Mouse (Mus musculus): ENCODE data around the gene Mcf2l.

Mcf2l gene

DNA sequence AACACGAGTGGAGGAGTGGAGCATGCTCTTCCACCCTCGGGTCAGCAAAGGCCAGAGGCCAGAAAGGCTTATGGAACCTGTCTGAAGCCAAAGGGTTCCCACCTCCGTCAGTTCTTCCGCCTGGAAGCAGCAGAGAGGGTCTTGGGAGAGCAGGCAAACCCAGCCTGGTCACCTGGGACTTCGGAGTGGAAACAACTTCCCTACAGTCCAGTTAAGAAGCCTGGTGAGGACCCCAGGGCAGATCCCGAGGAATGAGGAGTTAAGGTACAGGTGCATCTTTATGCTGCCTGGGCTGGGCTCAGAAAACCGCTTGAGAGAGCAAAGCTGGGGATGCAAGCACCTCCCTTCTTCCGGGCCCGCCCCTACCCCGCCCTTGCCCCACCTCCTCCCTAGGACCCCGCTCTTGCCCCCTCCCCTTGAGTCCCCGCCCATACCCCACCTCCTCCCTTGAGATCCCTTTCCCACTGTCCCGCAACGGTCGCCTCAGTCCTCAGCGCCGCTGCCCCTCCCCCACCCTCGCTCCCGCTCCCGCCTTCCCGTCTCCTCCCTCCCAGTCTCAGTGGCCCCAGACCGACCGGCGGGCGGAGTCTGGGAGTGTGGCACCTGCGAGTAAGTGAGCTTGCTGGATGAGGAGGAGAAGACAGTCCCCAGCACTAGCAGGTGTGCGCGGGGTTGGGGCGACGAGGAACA, at the start of gene Mcf2l:
TSS of gene Mcf2l (plus strand) at position 450 of the 690 bp plus-strand sequence.
- peak; percentile 86 for DNase-seq

DNA sequence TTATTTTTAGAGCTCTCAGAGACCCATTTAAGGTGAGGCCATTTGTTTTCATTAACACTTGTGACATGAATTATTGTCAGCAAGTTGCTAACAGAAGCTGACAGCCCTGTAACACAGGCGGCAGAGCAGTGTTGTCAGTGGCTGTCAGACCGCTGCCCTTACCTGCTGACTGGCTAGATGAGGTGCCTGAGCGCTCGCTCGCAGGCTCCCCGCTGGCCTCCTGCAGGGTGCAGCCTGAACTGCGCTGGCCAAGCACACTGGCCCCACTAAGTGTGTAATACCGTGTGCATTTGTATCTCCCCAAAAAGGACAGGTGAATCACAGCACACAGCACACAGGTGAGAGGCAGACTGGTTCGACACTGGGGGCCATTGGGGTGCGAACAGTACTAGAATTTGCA, 49.0 kb upstream of the Mcf2l start:
- peak; percentile 27 for DNase-seq

DNA sequence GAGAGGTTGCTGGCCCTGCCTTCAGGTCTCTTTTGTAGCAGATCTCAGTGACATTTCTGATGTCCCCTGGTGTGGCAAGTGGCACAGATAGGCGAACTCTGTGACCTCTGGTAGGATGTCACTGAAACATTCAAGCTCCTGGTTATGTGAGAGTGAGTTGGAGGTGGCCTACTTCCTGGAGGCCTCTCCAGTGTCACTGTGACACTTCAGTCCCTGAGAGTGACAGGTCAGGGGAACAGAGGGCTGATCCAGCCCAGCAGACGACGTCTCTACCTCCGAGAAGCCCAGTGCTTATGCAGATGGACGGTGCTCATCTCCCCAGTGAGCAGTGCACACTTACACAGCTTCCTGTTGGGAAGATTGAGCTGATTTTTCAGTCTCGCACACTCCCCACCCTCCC, 48.4 kb upstream of the Mcf2l start:
- DNase-seq = no peak

DNA sequence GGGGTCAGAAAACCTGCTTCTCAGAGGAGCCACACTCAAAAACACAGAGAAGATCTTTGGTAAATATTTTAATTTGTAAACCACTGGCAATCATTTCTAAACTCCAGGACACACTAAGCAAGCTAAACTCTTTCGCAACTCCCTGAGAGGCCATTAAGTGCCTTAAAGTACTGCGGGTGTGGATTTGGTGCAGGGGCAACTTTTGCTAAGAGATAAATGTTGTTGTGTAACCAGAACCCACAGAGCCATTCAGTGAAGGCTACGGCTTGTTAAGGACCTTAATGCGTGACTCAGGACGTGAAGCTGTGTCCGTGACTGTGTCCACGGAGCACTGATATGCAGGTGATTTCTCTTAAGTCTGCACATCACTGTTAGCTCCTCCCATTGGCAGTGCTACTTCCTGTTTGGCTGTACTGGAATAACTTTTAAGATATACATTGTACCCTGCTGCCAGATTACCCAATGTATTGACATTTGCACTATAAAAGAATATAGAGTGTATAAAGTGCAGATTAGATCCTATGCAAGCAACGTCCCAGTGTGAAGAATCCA, 47.8 kb upstream of the Mcf2l start:
- no peak for DNase-seq

DNA sequence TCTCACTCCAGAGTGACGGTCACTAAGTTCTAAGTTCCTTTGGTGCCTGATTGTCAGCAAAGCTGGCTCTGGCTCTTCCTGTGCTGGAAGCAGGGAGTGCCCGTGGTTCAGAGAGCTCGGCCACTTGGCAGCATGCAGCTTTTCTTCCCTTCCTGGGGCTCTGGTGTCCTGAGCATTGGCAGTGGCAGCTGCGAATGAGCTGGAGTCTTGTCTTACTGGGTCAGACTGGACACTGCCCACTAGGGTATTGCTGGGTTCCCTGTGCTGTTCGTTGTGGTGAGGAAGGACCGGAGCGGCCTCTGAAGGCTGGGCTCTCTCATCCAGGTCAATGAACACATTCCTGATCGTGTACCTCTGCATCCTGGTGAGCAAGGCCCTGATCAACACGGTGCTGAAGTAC, 46.5 kb upstream of the Mcf2l start:
- DNase-seq = no peak

DNA sequence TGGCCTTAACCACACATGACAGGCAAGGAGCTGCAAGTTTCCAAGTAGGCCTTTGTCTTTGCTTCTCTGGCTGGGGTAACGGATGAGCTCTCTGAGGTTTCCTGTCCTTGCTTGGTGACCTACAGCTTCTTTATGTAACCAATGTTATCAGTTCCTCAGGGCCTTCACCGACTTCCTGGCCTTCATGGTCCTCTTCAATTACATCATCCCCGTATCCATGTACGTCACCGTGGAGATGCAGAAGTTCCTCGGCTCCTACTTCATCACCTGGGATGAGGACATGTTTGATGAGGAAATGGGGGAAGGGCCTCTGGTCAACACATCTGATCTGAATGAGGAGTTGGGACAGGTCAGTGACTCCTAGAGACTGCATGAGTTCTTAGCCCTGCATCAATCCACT, 45.3 kb upstream of the Mcf2l start:
- DNase-seq = no peak

DNA sequence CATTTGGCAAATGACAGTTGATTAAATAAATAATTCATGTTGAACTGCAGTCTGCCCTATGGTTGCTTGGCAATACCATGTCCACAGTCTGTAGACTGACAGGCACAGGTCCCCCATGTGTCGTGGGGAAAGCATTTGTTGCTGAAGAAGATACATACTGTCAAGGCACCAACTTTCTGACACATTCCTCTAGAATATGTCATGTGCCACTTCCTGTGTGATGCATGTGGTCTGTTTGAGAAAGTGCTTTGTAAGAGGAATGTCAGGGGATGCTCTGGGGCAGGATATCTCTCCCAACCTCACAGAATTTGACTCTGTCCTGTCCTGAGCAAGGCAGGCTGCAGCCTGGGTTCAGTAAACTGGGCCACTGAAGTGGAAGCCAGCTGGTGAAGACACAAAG, 44.2 kb upstream of the Mcf2l start:
- no peak for DNase-seq

DNA sequence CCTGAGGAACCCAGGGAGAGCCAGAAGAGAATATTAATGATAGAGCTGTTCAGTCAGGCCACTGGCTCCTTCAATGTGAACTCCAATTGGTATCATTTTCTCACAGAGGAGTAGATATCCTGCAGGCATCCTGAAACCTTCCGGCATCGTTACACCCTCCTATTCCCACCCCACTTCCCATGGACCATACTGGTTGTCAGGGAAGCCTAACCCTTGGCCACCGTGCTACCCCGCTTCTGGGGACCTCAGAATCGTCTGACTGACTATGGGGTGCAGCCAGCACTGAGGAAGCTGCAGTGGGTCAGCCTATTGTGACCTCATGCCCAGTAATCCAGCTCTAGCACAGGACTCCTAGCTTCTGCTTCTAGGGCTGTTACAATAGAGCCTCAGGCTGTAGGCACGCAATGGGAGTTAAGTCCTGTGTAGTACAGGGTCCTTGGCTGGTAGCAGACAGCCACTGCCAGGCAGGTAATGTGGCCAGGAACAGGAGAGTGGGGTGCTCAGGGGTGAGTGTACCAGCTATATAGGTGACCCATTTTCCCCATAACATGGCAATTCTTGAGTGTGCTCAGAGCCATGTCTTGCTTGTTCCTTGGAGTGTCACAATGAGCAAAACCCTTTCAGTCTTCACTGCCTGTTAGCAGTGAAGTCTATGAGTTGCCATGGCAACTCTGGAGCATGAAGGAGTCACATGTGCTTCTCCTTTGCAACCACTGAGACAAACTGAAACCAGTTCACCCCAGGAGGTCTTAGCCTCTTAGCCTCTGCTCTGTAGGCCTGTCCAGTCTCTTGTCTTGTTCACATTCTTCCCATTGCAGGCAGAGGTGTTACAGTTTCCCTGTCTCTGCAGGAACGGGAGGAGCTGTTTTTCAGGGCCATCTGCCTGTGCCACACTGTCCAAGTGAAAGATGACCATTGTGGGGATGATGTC, 41.7 kb upstream of the Mcf2l start:
- no peak for DNase-seq

DNA sequence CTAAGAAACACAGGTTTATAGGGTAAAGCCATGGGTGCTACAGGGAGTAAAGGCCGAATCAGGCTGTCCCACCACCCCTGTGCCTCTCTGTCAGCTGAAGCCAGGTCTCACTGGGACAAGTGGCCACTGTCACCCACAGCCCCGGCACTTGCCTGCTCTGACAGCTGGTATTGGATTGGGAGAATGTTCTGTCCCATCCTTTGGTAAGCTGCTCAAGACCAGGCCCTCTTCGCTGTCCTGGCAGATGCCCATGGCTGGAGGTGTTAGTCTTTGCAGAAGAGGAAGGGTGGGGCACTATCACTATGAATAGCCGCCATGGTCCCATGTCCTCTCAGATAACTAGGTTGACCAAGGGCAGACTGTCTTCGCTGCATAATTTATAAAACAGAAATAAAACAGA, 40.0 kb upstream of the Mcf2l start:
- DNase-seq = no peak

DNA sequence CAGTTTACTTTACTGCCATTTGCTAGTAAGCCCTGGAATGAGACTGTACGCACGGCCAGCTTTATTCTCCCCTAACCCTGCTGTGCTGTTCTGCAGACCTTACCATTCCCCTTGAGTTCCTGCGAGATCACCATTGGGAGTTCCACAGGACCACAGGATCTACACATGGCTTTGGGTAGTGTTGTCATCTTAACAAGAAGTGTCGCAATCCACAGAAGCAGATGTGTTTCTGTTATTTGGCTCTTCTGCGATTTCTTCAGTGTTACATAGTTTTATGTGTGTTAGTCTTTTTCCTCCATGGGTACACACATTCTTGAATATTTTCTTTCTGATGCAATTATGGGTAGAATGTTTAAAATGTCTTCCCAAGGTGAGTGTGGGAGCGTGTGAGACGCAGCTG, 32.8 kb upstream of the Mcf2l start:
- DNase-seq = no peak

DNA sequence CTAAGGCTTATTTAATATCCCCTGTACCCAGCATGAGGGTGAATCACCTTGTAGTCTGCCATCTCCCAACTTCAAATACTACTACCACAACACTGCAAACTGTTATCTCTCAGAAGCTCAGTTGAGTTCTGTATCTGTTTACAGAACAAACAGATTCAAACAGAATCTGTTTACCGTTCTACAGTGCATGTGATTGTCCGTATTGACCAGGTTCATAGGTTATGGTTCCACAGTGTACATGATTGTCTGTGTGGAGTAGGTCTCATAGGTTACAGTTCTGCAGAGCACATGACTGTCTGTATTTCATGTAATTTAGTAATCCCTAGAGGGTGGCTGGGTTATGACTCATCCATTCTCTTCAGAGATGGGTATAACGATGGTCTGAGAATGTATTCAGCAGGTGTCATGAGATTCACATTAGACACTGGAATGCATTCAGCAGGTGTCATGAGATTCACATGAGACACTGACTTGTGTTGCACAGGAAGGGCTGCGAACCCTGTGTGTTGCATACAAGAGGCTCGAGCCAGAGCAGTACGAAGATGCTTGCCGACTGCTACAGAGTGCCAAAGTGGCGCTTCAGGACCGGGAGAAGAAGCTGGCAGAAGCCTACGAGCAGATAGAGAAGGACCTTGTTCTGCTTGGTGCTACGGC, 31.1 kb upstream of the Mcf2l start:
- no peak for DNase-seq

DNA sequence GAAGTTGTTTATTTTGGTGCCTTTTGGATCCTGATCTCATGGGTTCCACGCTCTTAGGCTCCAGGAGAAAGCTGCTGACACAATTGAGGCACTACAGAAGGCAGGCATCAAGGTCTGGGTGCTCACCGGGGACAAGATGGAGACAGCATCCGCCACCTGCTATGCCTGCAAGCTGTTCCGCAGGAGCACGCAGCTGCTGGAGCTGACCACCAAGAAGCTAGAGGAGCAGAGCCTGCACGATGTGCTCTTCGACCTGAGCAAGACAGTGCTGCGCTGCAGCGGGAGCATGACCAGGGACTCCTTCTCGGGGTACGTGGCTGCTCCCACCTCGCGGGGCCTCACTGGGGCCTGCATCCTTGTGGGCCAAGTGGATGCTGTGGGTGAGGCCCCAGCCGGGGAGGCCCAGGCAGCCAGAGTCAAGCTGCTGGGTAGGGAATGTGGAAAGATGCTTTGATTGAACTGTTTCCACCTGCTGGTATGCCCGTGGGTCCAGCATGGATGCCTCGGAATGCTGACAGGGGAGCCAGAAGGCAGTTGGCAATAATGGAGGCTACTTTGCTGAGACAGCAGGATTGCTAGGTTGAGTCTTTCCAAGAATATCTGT, 29.2 kb upstream of the Mcf2l start:
- DNase-seq = no peak

DNA sequence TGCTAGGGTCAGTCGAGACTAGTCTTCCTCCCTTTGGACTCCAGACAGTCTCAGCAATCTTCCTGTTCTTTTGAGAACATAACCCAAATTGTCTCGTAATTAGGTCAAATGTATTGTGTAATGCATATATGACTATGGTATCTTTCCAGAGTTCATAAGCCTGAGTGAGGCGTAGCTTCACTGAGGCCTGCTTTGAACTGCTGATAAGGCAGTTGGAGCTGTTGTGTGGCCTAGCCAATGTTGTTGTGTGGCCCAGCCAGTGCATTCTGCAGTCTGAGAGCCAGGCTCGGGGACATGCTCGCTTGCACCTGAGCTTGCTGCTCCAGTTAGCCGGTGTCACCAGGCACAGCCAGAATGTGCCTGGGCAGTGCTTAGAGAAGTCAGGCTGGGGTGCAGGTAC, 27.2 kb upstream of the Mcf2l start:
- no peak for DNase-seq

DNA sequence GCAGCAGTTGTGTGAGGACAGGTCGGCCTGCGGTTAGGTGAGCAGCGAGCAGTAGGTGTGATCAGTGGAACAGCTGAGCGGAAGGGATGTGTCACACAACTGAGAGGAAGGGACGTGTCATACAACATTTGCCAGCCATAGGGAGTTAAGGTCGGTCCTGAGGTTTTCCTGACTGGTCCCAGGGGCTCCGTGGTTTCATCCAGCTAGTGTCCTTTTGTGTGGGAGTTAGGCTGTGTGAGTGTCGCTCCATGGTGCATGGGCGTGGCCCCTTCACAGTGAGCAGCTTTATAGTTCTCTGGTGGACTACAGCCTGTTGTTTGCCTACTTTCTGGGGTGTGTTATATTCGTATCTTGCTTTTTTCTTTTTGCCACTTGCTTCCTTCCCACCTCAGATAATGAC, 22.4 kb upstream of the Mcf2l start:
- no peak for DNase-seq

DNA sequence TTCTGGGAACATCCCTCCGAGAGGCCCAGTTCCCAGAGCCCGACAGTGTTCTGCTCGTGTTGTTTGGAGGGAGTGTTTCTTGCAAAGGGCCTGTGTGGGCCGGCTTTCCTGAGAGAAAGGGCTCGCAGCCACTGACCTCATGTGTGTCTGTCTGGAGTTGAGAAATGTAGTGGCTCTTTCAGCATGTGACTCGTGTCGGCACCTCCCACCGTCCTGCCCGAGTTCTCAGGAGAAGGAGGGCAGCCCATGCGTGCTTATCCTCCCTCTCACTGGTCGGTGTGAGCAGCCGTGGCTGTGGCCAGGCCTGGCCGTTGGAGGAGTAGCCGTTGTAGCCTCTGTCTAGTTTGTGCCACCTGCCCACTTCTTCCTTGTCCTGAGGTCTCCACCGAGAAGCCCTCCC, 17.6 kb upstream of the Mcf2l start:
- DNase-seq = peak; percentile 30

DNA sequence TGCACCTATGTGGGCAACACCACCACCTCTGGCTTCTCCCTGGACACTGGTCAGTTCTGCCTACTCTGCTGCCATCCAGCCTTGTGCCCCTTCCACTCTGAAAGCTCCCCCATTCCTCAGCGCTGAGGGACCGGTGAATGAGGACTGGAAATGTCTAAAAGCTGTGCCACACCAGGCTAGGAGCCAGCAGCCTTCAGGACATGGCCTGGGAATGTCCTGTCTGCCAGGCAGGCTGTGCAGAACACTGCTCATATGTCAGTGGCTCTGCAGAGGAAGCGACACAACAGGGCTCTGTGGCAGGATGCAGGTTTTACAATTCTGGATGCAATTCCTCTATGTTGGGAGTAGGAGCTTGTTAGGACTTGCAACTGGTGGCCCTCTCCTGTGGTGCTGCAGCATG, 10.5 kb upstream of the Mcf2l start:
- DNase-seq = no peak

DNA sequence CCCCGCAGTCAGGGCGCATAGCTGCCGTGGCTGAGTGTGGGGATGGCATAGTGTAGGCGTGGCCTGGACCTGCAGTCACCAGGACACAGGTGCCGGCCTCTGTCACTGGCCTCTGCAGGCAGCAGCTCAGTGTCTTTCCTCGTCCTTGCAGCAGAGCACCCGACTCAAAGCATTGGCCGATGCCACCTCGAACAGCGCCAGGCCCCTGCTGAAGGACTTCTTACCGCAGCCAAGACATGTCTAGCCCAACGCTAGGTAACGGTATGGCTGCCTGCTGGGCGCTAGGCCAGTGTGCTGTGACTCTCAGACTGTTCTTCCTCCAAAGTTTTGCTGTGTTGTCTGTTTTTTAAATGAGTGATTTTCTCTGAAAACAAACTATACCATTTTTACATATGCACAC, 10.0 kb upstream of the Mcf2l start:
- DNase-seq = no peak

DNA sequence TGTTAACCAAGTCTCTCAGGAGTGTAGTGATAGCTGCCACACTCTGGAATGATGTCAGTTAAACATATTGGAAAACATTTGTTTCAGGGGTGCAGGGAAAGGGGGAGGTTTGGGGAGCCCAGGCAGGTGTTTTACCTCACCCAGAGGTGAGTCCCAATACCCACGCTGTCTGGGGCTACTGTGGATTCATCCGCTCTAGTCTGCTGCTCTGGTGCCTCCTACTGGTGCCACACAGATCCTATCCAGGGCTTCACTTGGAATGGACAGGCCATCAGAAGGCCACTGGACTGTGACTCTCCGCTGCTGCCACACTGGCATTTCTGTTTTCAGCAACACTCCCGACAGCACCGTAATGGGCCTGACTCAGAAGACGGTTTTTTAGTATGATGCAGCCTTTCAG, 7.8 kb upstream of the Mcf2l start:
- DNase-seq = peak; percentile 28

DNA sequence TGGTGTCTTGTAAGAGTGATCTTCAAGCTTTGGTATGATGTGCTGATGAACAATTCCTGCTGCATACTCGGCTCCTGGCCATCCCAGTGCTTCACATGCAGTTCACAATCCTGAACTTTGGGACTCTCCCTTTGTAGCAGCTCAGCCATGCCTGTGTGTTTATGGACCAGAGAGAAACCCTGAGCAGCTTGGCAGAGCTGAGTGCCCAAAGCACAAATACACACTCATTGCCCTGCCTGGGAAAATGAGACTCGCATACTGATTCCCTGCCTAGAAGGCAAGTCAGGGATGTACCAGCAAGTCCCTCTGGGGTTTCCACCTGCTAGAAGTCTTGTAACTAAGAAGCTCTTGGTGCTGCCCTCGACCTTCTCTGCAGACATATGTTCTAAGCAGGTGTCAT, 3.9 kb upstream of the Mcf2l start:
- no peak for DNase-seq

DNA sequence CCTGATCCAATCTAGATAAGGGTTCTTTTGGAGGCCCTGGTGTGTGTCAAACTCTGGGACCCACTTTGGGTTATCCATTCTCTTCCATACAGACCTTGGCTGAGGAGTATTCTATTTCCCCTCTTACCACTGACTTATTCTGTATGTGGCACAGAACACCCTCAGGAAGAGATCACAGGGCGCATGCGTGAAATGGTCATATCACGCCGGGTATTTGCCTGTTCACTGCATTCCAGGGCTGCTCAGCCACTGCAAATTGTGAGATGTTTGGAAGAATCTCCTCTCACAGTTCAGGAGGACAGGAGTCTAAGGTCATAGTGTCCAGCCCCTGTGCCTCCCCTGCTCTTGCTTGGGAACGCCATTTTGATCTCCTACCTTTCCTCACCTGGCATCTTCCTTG, 3.0 kb upstream of the Mcf2l start:
- DNase-seq = no peak

DNA sequence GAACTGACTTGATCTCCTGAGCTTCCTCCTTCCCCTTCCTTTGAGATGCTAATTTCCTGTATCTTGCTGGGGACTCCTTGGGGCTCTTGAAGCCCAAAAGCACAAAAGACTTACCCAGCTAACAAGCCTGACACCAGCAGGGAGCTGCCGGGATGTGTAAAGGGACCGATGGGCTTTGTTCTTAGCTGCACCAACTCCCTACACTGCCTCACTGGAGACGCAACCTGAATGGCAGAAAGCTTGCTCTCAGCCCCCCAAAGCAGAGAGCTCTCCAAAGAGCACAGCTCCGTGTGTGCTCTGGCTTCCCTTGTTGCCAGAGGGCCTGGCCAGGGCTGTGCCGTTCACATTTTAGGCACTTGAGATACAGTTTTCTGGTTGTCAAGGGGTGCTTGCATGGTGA, 2.1 kb upstream of the Mcf2l start:
- DNase-seq = no peak

DNA sequence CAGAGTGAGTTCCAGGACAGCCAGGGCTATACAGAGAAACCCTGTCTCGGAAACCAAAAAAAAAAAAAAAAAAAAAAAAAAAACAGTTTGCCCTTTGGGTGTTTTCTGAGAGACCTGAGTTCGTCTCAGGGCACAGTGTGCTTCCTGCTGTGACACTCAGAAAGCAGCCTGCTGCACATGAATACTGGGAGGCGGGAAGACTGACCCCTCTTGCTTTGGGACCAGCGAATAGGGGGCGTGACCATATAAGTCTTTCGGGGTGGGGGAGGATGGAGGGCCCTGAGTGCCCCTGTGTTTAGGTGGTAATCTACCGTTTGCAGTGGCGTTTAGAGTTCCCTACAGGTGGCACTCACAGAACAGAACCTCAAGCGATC, 636 bp upstream of the Mcf2l start:
- DNase-seq = no peak

DNA sequence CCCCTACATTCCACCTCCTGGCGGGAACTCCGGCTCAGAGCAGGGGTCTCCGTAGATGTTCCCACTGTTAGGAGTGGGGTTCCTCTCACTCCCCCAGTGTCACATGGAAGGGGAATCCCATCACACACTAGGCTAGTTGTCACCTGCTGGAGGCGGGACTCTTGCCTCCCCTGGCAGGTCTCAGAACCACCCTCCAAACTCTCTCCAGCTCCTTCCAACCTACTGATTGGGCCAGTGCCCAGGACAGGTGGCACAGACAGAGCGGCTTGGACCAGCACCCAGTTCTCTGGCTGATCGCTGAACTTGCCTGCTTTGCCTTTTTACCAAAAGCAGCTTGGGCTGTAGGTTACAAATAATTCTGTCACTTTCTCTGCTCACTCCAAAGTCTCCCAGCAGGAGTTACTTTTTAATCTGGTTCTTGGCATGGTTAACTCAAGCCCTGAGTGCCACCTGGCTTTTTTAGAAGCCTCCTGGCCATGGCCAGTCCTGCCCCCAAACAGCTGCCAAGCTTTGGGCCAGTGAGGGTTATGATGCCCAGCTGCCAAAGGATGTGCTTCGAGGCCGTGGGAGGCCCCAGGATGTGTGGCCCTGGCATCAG, 687 bp downstream of the Mcf2l start:
- DNase-seq = peak; percentile 60
